Mouse (Mus musculus): ENCODE measurements at regions not wholly inside any gene's neighbourhood (a gene's known extent, or its start where the extent isn't known, plus 50 kb on each side); places are given as distances from the start of the nearest gene placed in this dataset.
A peak's percentile ranks its signal among the peaks of the same experiment; 100 is the strongest.

GRCm38 (mm10) chr1:42398461-42399154 lies 297.0 kb upstream of the Pou3f3 start:
- no peaks in the 10 kb centered on the region for H3K4me1 ChIP-seq (replicated peaks; ENCODE audit: control insufficient read depth, insufficient read depth, low read length)
- ATAC-seq (replicated peaks; ENCODE audit: low FRiP score) = no peak
- no peaks in the 10 kb centered on the region for H3K36me3 ChIP-seq (ENCODE audit: control insufficient read depth, insufficient read depth, low read length)
- H3K27me3 ChIP-seq (replicated peaks; ENCODE audit: control insufficient read depth, insufficient read depth, low read length) = no peaks in the 10 kb centered on the region
- H3K4me2 ChIP-seq = no peak overlapping the region
- WGBS = 31% methylated on average over 8 of the region's 8 CpGs
- H3K9ac ChIP-seq (ENCODE audit: low read depth, low read length) = no peak overlapping the region
- no peak overlapping the region for H3K27ac ChIP-seq (ENCODE audit: low read depth, low read length)
- H3K9me3 ChIP-seq (ENCODE audit: control insufficient read depth, low read length) = no peaks in the 10 kb centered on the region
- no peak overlapping the region for H3K4me3 ChIP-seq (ENCODE audit: low read depth, low read length)
- DNase-seq (ENCODE audit: low spot score) = no peak

GRCm38 (mm10) chr1:42415817-42416538 lies 279.6 kb upstream of the Pou3f3 start:
- Histone ChIP-seq H3K36me3 (ENCODE audit: control insufficient read depth, insufficient read depth, low read length) (no peaks in the 10 kb centered on the region), H3K27ac (ENCODE audit: low read depth, low read length) (no peak overlapping the region), H3K27me3 (replicated peaks; ENCODE audit: control insufficient read depth, insufficient read depth, low read length) (no peaks in the 10 kb centered on the region), H3K9ac (ENCODE audit: low read depth, low read length) (no peak overlapping the region), H3K4me3 (ENCODE audit: low read depth, low read length) (no peak overlapping the region), H3K4me1 (replicated peaks; ENCODE audit: control insufficient read depth, insufficient read depth, low read length) (no peaks in the 10 kb centered on the region), H3K9me3 (ENCODE audit: control insufficient read depth, low read length) (no peaks in the 10 kb centered on the region), H3K4me2 (no peak overlapping the region)
- ATAC-seq (replicated peaks; ENCODE audit: low FRiP score) (no peak), DNase-seq (ENCODE audit: low spot score) (no peak)
- WGBS = 76% methylated on average over 21 of the region's 21 CpGs

- Histone ChIP-seq H3K27me3 (replicated peaks; ENCODE audit: control insufficient read depth, insufficient read depth, low read length) (no peaks in the 10 kb centered on the region), H3K4me1 (replicated peaks; ENCODE audit: control insufficient read depth, insufficient read depth, low read length) (no peaks in the 10 kb centered on the region), H3K4me3 (ENCODE audit: low read depth, low read length) (no peak overlapping the region), H3K4me2 (no peak overlapping the region), H3K9ac (ENCODE audit: low read depth, low read length) (no peak overlapping the region), H3K9me3 (ENCODE audit: control insufficient read depth, low read length) (no peaks in the 10 kb centered on the region), H3K27ac (ENCODE audit: low read depth, low read length) (no peak overlapping the region), H3K36me3 (ENCODE audit: control insufficient read depth, insufficient read depth, low read length) (no peaks in the 10 kb centered on the region)
- WGBS = 68% methylated on average over 8 of the region's 8 CpGs
- ATAC-seq (replicated peaks; ENCODE audit: low FRiP score) (no peak), DNase-seq (ENCODE audit: low spot score) (no peak)
These were observed 278.9 kb upstream of the Pou3f3 start for GRCm38 (mm10) chr1:42416539-42417218.

- Histone ChIP-seq H3K4me1 (replicated peaks; ENCODE audit: control insufficient read depth, insufficient read depth, low read length) (no peaks in the 10 kb centered on the region), H3K36me3 (ENCODE audit: control insufficient read depth, insufficient read depth, low read length) (no peaks in the 10 kb centered on the region), H3K27ac (ENCODE audit: low read depth, low read length) (no peak overlapping the region; the same call in 1 of the 2 replicates), H3K4me3 (ENCODE audit: low read depth, low read length) (no peak overlapping the region), H3K4me2 (no peak overlapping the region), H3K27me3 (replicated peaks; ENCODE audit: control insufficient read depth, insufficient read depth, low read length) (no peaks in the 10 kb centered on the region), H3K9me3 (ENCODE audit: control insufficient read depth, low read length) (no peaks in the 10 kb centered on the region), H3K9ac (ENCODE audit: low read depth, low read length) (no peak overlapping the region)
- WGBS = 28% methylated on average over 4 of the region's 4 CpGs
- DNase-seq (ENCODE audit: low spot score) (no peak), ATAC-seq (replicated peaks; ENCODE audit: low FRiP score) (0 out of 2 replicates have a peak, but pooled peaks have one; percentile 23)
These were observed 277.8 kb upstream of the Pou3f3 start for GRCm38 (mm10) chr1:42417815-42418214.

GRCm38 (mm10) chr1:42418233-42418632 lies 277.3 kb upstream of the Pou3f3 start:
- Histone ChIP-seq H3K4me2 (no peak overlapping the region), H3K9ac (ENCODE audit: low read depth, low read length) (no peak overlapping the region), H3K4me1 (replicated peaks; ENCODE audit: control insufficient read depth, insufficient read depth, low read length) (no peaks in the 10 kb centered on the region), H3K36me3 (ENCODE audit: control insufficient read depth, insufficient read depth, low read length) (no peaks in the 10 kb centered on the region), H3K27ac (ENCODE audit: low read depth, low read length) (no peak overlapping the region), H3K4me3 (ENCODE audit: low read depth, low read length) (no peak overlapping the region), H3K9me3 (ENCODE audit: control insufficient read depth, low read length) (no peaks in the 10 kb centered on the region), H3K27me3 (replicated peaks; ENCODE audit: control insufficient read depth, insufficient read depth, low read length) (no peaks in the 10 kb centered on the region)
- ATAC-seq (replicated peaks; ENCODE audit: low FRiP score) (no peak), DNase-seq (ENCODE audit: low spot score) (no peak)
- WGBS = 58% methylated on average over 1 of the region's 1 CpGs

GRCm38 (mm10) chr1:42436366-42436998 lies 259.1 kb upstream of the Pou3f3 start:
- H3K27me3 ChIP-seq (replicated peaks; ENCODE audit: control insufficient read depth, insufficient read depth, low read length) = no peaks in the 10 kb centered on the region
- no peak overlapping the region for H3K4me3 ChIP-seq (ENCODE audit: low read depth, low read length)
- H3K9me3 ChIP-seq (ENCODE audit: control insufficient read depth, low read length) = no peaks in the 10 kb centered on the region
- H3K4me1 ChIP-seq (replicated peaks; ENCODE audit: control insufficient read depth, insufficient read depth, low read length) = no peaks in the 10 kb centered on the region
- no peak overlapping the region for H3K27ac ChIP-seq (ENCODE audit: low read depth, low read length)
- no peaks in the 10 kb centered on the region for H3K36me3 ChIP-seq (ENCODE audit: control insufficient read depth, insufficient read depth, low read length)
- no peak overlapping the region for H3K9ac ChIP-seq (ENCODE audit: low read depth, low read length)
- 57% methylated on average over 8 of the region's 8 CpGs for WGBS
- ATAC-seq (replicated peaks; ENCODE audit: low FRiP score) (no peak), DNase-seq (ENCODE audit: low spot score) (no peak)
- no peak overlapping the region for H3K4me2 ChIP-seq

GRCm38 (mm10) chr1:42468365-42468764 lies 227.2 kb upstream of the Pou3f3 start:
- DNase-seq (ENCODE audit: low spot score) = no peak
- H3K36me3 ChIP-seq (ENCODE audit: control insufficient read depth, insufficient read depth, low read length) = no peaks in the 10 kb centered on the region
- H3K4me3 ChIP-seq (ENCODE audit: low read depth, low read length) = no peak overlapping the region
- H3K4me1 ChIP-seq (replicated peaks; ENCODE audit: control insufficient read depth, insufficient read depth, low read length) = no peaks in the 10 kb centered on the region
- no peak overlapping the region for H3K9ac ChIP-seq (ENCODE audit: low read depth, low read length)
- 84% methylated on average over 3 of the region's 3 CpGs for WGBS
- H3K27ac ChIP-seq (ENCODE audit: low read depth, low read length) = no peak overlapping the region
- no peaks in the 10 kb centered on the region for H3K27me3 ChIP-seq (replicated peaks; ENCODE audit: control insufficient read depth, insufficient read depth, low read length)
- no peaks in the 10 kb centered on the region for H3K9me3 ChIP-seq (ENCODE audit: control insufficient read depth, low read length)
- no peak for ATAC-seq (replicated peaks; ENCODE audit: low FRiP score)
- H3K4me2 ChIP-seq = no peak overlapping the region

GRCm38 (mm10) chr1:42471846-42472494 lies 223.6 kb upstream of the Pou3f3 start:
- Histone ChIP-seq H3K27ac (ENCODE audit: low read depth, low read length) (no peak overlapping the region), H3K9me3 (ENCODE audit: control insufficient read depth, low read length) (no peaks in the 10 kb centered on the region)
- ATAC-seq (replicated peaks; ENCODE audit: low FRiP score) = no peak

More at GRCm38 (mm10) chr1:42471846-42472494, 223.6 kb upstream of the Pou3f3 start:
- Histone ChIP-seq H3K27me3 (replicated peaks; ENCODE audit: control insufficient read depth, insufficient read depth, low read length) (no peaks in the 10 kb centered on the region), H3K4me3 (ENCODE audit: low read depth, low read length) (no peak overlapping the region), H3K4me1 (replicated peaks; ENCODE audit: control insufficient read depth, insufficient read depth, low read length) (no peaks in the 10 kb centered on the region), H3K9ac (ENCODE audit: low read depth, low read length) (no peak overlapping the region), H3K36me3 (ENCODE audit: control insufficient read depth, insufficient read depth, low read length) (no peaks in the 10 kb centered on the region), H3K4me2 (no peak overlapping the region)
- 84% methylated on average over 10 of the region's 10 CpGs for WGBS
- DNase-seq (ENCODE audit: low spot score) = no peak

Measured in liver, embryonic 11.5 days (tissue).